8 mouse cellular contexts compared by ENCODE assay signal in the genomic region with DNA sequence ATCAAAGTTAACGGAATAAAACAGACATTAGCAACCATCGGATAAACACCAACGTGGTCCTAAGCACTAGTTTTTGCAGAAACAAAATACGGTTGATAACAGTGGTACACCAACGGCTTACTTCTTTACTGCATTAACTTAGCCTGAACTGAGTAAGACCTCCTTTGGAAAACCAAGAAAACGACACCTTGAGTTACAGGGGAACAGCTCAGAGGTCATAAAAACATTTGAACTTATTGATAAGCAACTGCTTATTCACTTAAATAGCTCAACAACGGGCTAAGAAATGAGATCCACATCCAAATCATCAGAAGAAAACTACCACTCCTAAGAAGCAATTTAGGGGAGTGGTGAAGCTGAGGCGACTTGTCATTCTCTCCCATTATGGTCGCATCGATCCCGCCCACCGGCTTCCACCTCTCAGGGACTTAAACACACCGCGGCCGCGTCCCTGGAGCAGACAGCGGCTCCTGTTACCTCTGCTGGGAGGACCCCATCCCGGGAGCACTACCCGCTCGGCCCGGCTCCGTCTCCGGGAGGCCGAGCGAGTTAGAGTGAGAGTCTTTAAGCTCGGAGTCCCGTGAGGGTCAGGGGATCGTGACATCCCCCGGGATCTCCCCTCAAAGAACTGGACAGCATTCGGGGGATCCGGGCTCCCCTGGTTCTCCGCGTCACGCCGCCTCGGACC. TPM values are rescaled to one million over a fixed set of nuclear protein-coding genes. Genes with fewer than 3 reads are reported as not detected.
DNase-seq lines count a peak whose midpoint lies in the region; ATAC-seq and TF ChIP-seq lines count a peak whose summit lies in the region.
"Not testable (repeated sequence)": the region's sequence is repeated elsewhere in the genome, so short reads cannot be mapped to it uniquely, and the experiment has no call there.

No protein-coding gene starts in this region.

- not testable (repeated sequence) for H3K36me3 ChIP-seq in heart, embryonic 16.5 days (ENCODE audit: control insufficient read depth, insufficient read depth); liver, embryonic 13.5 days; midbrain, embryonic 16.5 days (ENCODE audit: control insufficient read depth, insufficient read depth, low read length)

- TF ChIP-seq CTCF in bone marrow, adult 2 months (IDR thresholded peaks at IDR 0.05; ENCODE audit: control insufficient read depth, insufficient read depth, low read length), result not testable (repeated sequence)

- peak overlapping the region; percentile 90 for H3K4me3 ChIP-seq in bone marrow, adult 2 months (replicated peaks; ENCODE audit: control insufficient read depth, low read depth, low read length)
- peak overlapping the region; percentile 89 for H3K4me3 ChIP-seq in heart, embryonic 16.5 days (ENCODE audit: low read length)
- H3K4me3 ChIP-seq in liver, embryonic 13.5 days (replicated peaks), result peak overlapping the region; percentile 87
- peak overlapping the region; percentile 79 for H3K4me3 ChIP-seq in midbrain, embryonic 16.5 days (ENCODE audit: low read depth, low read length)

- H3K27me3 ChIP-seq in heart, embryonic 16.5 days (ENCODE audit: control insufficient read depth, insufficient read depth, low read length); liver, embryonic 13.5 days; midbrain, embryonic 16.5 days (ENCODE audit: control insufficient read depth, insufficient read depth, low read depth, low read length): not testable (repeated sequence)

- peak overlapping the region; percentile 98 for H3K27ac ChIP-seq in bone marrow, adult 2 months (ENCODE audit: control insufficient read depth, insufficient read depth, low read depth, low read length, poor library complexity)
- H3K27ac ChIP-seq in heart, embryonic 16.5 days (ENCODE audit: low read length), result peak overlapping the region; percentile 97
- H3K27ac ChIP-seq in liver, embryonic 13.5 days, result peak overlapping the region; percentile 97
- peak overlapping the region; percentile 94 for H3K27ac ChIP-seq in midbrain, embryonic 16.5 days (ENCODE audit: low read length)

- WGBS in bone marrow, adult 2 months, result 1% methylated on average over 36 of the region's 36 CpGs
- 3% methylated on average over 29 of the region's 36 CpGs for WGBS in heart, embryonic 16.5 days
- WGBS in liver, embryonic 13.5 days (ENCODE audit: insufficient replicate concordance), result 2% methylated on average over 34 of the region's 36 CpGs
- 5% methylated on average over 24 of the region's 36 CpGs for WGBS in midbrain, embryonic 16.5 days

- DNase-seq in A20 (ENCODE audit: low read depth, low spot score), result peak; percentile 50
- DNase-seq in kidney, postnatal 25 days, result peak; percentile 17 to 56
- peak; percentile 45 for DNase-seq in liver, embryonic 13.5 days
- DNase-seq in right cerebral cortex, postnatal 4 days, result peak; percentile 21

- H3K9me3 ChIP-seq in heart, embryonic 16.5 days (replicated peaks; ENCODE audit: control insufficient read depth, low read length); liver, embryonic 13.5 days (replicated peaks); midbrain, embryonic 16.5 days (replicated peaks; ENCODE audit: control insufficient read depth, low read length, poor library complexity, severe bottlenecking): not testable (repeated sequence)

- H3K9ac ChIP-seq in heart, embryonic 16.5 days (ENCODE audit: low read length), result peak overlapping the region; percentile 94
- H3K9ac ChIP-seq in liver, embryonic 13.5 days, result peak overlapping the region; percentile 92
- peak overlapping the region; percentile 90 for H3K9ac ChIP-seq in midbrain, embryonic 16.5 days (ENCODE audit: low read depth, low read length)

- ATAC-seq in erythroid progenitor cell, adult 5-6 weeks (replicated peaks; ENCODE audit: low FRiP score, poor library complexity, severe bottlenecking), result peak; percentile 74
- ATAC-seq in heart, embryonic 16.5 days (replicated peaks; ENCODE audit: extremely low read depth, insufficient read depth, low FRiP score), result peak; percentile 43
- ATAC-seq in liver, embryonic 13.5 days (ENCODE audit: low read depth), result peak; percentile 66
- peak; percentile 54 for ATAC-seq in midbrain, embryonic 16.5 days

- not testable (repeated sequence) for TF ChIP-seq POLR2A in bone marrow, adult 2 months (IDR thresholded peaks at IDR 0.05; ENCODE audit: borderline replicate concordance, control insufficient read depth, low read depth, low read length)

- not testable (repeated sequence) for H3K4me1 ChIP-seq in bone marrow, adult 2 months (ENCODE audit: control insufficient read depth, insufficient read depth, low read length)
- peaks cover 11% of the 10 kb centered on the region for H3K4me1 ChIP-seq in heart, embryonic 16.5 days (ENCODE audit: control insufficient read depth, insufficient read depth, low read length)
- peaks cover 39% of the 10 kb centered on the region for H3K4me1 ChIP-seq in liver, embryonic 13.5 days (replicated peaks)
- peaks cover 19% of the 10 kb centered on the region for H3K4me1 ChIP-seq in midbrain, embryonic 16.5 days (ENCODE audit: control insufficient read depth, insufficient read depth, low read length)

- H3K4me2 ChIP-seq in heart, embryonic 16.5 days (ENCODE audit: low read depth, low read length), result peak overlapping the region; percentile 71
- H3K4me2 ChIP-seq in liver, embryonic 13.5 days, result peak overlapping the region; percentile 75
- H3K4me2 ChIP-seq in midbrain, embryonic 16.5 days (ENCODE audit: low read length), result peak overlapping the region; percentile 72

RNA-seq across cellular contexts. Expression of gene Ppp6c, which starts 0.8 kb away (rescaled TPM):
- polyA plus RNA-seq in bone marrow, adult 2 months (2011; ENCODE audit: insufficient read depth, insufficient read length, low replicate concordance, missing spikeins), result 40.6 and 51.6 TPM in 2 replicates
- total RNA-seq in erythroid progenitor cell, adult 5-6 weeks (2015; ENCODE audit: low replicate concordance), result 66.3 and 69.2 TPM in 2 replicates
- total RNA-seq in erythroid progenitor cell, adult 5-6 weeks (2017; ENCODE audit: low replicate concordance), result 46.3 and 68.7 TPM in 2 replicates
- 49.4 and 55.4 TPM in 2 replicates for polyA plus RNA-seq in heart, embryonic 16.5 days (2015; fragmentation: Nextera tagmentation; extraction: Ambion mirVana)
- 52.3 and 63.6 TPM in 2 replicates for polyA plus RNA-seq in liver, embryonic 13.5 days (2015; fragmentation: Nextera tagmentation; extraction: Ambion mirVana)
- polyA plus RNA-seq in midbrain, embryonic 16.5 days (2015; fragmentation: Nextera tagmentation; extraction: Ambion mirVana), result 70.7 and 74.3 TPM in 2 replicates

RNA-seq across cellular contexts. Expression of gene Scai, which starts 34.9 kb away (rescaled TPM):
- 5.9 and 7.1 TPM in 2 replicates for polyA plus RNA-seq in bone marrow, adult 2 months (2011; ENCODE audit: insufficient read depth, insufficient read length, low replicate concordance, missing spikeins)
- 9.4 and 11.3 TPM in 2 replicates for total RNA-seq in erythroid progenitor cell, adult 5-6 weeks (2015; ENCODE audit: low replicate concordance)
- 5.9 and 26.4 TPM in 2 replicates for total RNA-seq in erythroid progenitor cell, adult 5-6 weeks (2017; ENCODE audit: low replicate concordance)
- 5.3 and 5.4 TPM in 2 replicates for polyA plus RNA-seq in heart, embryonic 16.5 days (2015; fragmentation: Nextera tagmentation; extraction: Ambion mirVana)
- polyA plus RNA-seq in liver, embryonic 13.5 days (2015; fragmentation: Nextera tagmentation; extraction: Ambion mirVana), result 1.3 and 1.8 TPM in 2 replicates
- polyA plus RNA-seq in midbrain, embryonic 16.5 days (2015; fragmentation: Nextera tagmentation; extraction: Ambion mirVana), result 18.7 and 22.8 TPM in 2 replicates

Comparison
In these comparisons a context has a peak if more than half of its experiments do, and no peak if none do; other contexts are left out.
1. Peak in every context shown above with its lines: DNase-seq, ATAC-seq, H3K4me3 ChIP-seq and H3K27ac ChIP-seq.